Mouse (Mus musculus) heart, embryonic 15.5 days (tissue): ENCODE measurements around the gene Arid4a. TPM values are rescaled to one million over a fixed set of nuclear protein-coding genes. Genes with fewer than 3 reads are reported as not detected.

Source experiments
- ATAC-seq: fragments of 200-750 bp; cut with Nextera tagmentation; replicated peaks from 2 replicates; pipeline ENCODE4 v1.8.0; 2017; ENCODE audit warnings: low read depth, moderate TSS enrichment; ENCODE audit not compliant: insufficient number of reproducible peaks, insufficient read depth, low FRiP score
- H3K27ac ChIP-seq: fragments of 300-500 bp; sonication (generic); 2 replicates; pipeline ENCODE4 v1.5.1; 2015; ENCODE audit warnings: mild to moderate bottlenecking, inconsistent platforms
- H3K27me3 ChIP-seq: fragments of 300-500 bp; sonication (generic); 2 replicates; pipeline ENCODE4 v1.6.1; 2015; ENCODE audit warnings: inconsistent platforms
- H3K36me3 ChIP-seq: fragments of 300-500 bp; sonication (generic); 2 replicates; pipeline ENCODE4 v1.6.1; 2015; ENCODE audit warnings: mild to moderate bottlenecking, inconsistent platforms
- H3K4me1 ChIP-seq: fragments of 300-500 bp; sonication (generic); replicated peaks from 2 replicates; pipeline ENCODE4 v1.6.1; 2015; ENCODE audit warnings: inconsistent platforms
- H3K4me2 ChIP-seq: fragments of 300-500 bp; sonication (generic); 2 replicates; pipeline ENCODE4 v1.6.1; 2015; ENCODE audit warnings: inconsistent platforms, mild to moderate bottlenecking, moderate library complexity
- H3K4me3 ChIP-seq: fragments of 300-500 bp; sonication (generic); 2 replicates; pipeline ENCODE4 v1.5.1; 2015; ENCODE audit warnings: mild to moderate bottlenecking, inconsistent platforms
- H3K9ac ChIP-seq: fragments of 300-500 bp; sonication (generic); 2 replicates; pipeline ENCODE4 v1.6.1; 2015; ENCODE audit warnings: mild to moderate bottlenecking, inconsistent platforms
- H3K9me3 ChIP-seq: fragments of 300-500 bp; sonication (generic); replicated peaks from 2 replicates; pipeline ENCODE4 v1.6.1; 2016; ENCODE audit warnings: inconsistent platforms
- WGBS: fragments of 180-500 bp; shearing (Covaris S2); methylation state at CpG from one replicate; pipeline ENCODE4 v1.1.7; 2015; ENCODE audit warnings: mixed read lengths; 5-methylcytosine and 5-hydroxymethylcytosine counted together
- polyA plus RNA-seq: library from polyadenylated mRNA; unstranded; fragments of >200 nt; fragmentation: Nextera tagmentation; extraction: Ambion mirVana; gene quantifications from 2 replicates; pipeline ENCODE4 v1.2.1, GENCODE M21; 2015

The Arid4a gene
- 25.4 and 26.4 TPM in 2 replicates for polyA plus RNA-seq

GRCm38 (mm10) chr12:71015363-71016210, at the start of gene Arid4a:
TSS of gene Arid4a (plus strand) at chr12:71015990.
- Histone ChIP-seq H3K9me3 (no peaks in the 10 kb centered on the region), H3K27ac (peak within 1 kb of the TSS; percentile 100), H3K4me3 (peak within 1 kb of the TSS; percentile 88), H3K27me3 (no peaks in the 10 kb centered on the region), H3K9ac (peak within 1 kb of the TSS; percentile 87), H3K36me3 (peaks cover 19% of the 10 kb centered on the region), H3K4me1 (peaks cover 27% of the 10 kb centered on the region), H3K4me2 (peak within 1 kb of the TSS; percentile 62)
- ATAC-seq = peak; percentile 97
- whole genome bisulfite sequencing = under 1% methylated on average over 61 of the region's 61 CpGs

- peak overlapping the region; percentile 69 for H3K4me3 ChIP-seq
- peak overlapping the region; percentile 72; the same call in 1 of the 2 replicates for H3K9ac ChIP-seq
- H3K4me1 ChIP-seq = peaks cover 7% of the 10 kb centered on the region; the same call in 1 of the 2 replicates
- H3K36me3 ChIP-seq = peaks cover 16% of the 10 kb centered on the region
- peak overlapping the region; percentile 63 for H3K4me2 ChIP-seq
- H3K27me3 ChIP-seq = no peaks in the 10 kb centered on the region
- H3K27ac ChIP-seq = peak overlapping the region; percentile 95
- no peaks in the 10 kb centered on the region for H3K9me3 ChIP-seq
- 37% methylated on average over 8 of the region's 8 CpGs for WGBS
- no peak for ATAC-seq
Observed at GRCm38 (mm10) chr12:70967581-70967980, 48.2 kb upstream of the Arid4a start.

GRCm38 (mm10) chr12:70968141-70968790, 47.5 kb upstream of the Arid4a start:
- under 1% methylated on average over 35 of the region's 35 CpGs for WGBS
- peaks cover 10% of the 10 kb centered on the region for H3K36me3 ChIP-seq

GRCm38 (mm10) chr12:70968791-70969307, 46.9 kb upstream of the Arid4a start:
- ATAC-seq = peak; percentile 28; the same call in 1 of the 2 replicates
- under 1% methylated on average over 15 of the region's 15 CpGs for WGBS
- H3K4me3 ChIP-seq = peak overlapping the region; percentile 69

More at GRCm38 (mm10) chr12:70968141-70968790, 47.5 kb upstream of the Arid4a start:
- Histone ChIP-seq H3K4me1 (peaks cover 7% of the 10 kb centered on the region; the same call in 1 of the 2 replicates), H3K9me3 (no peaks in the 10 kb centered on the region), H3K4me3 (peak overlapping the region; percentile 69), H3K27me3 (no peaks in the 10 kb centered on the region), H3K4me2 (peak overlapping the region; percentile 63), H3K9ac (peak overlapping the region; percentile 72), H3K27ac (peak overlapping the region; percentile 95)
- ATAC-seq = peak; percentile 83

GRCm38 (mm10) chr12:70969485-70970184, 46.2 kb upstream of the Arid4a start:
- no peaks in the 10 kb centered on the region for H3K36me3 ChIP-seq
- peak overlapping the region; percentile 63 for H3K4me2 ChIP-seq
- H3K9ac ChIP-seq = no peak overlapping the region
- peak overlapping the region; percentile 38 for H3K4me3 ChIP-seq
- peak overlapping the region; percentile 42 for H3K27ac ChIP-seq
- 8% methylated on average over 17 of the region's 17 CpGs for whole genome bisulfite sequencing
- H3K9me3 ChIP-seq = no peaks in the 10 kb centered on the region
- H3K27me3 ChIP-seq = no peaks in the 10 kb centered on the region
- no peak for ATAC-seq
- H3K4me1 ChIP-seq = peaks cover 11% of the 10 kb centered on the region

More at GRCm38 (mm10) chr12:70968791-70969307, 46.9 kb upstream of the Arid4a start:
- peaks cover 6% of the 10 kb centered on the region for H3K36me3 ChIP-seq
- H3K9ac ChIP-seq = peak overlapping the region; percentile 72
- no peaks in the 10 kb centered on the region for H3K9me3 ChIP-seq
- H3K27ac ChIP-seq = peak overlapping the region; percentile 95
- no peaks in the 10 kb centered on the region for H3K27me3 ChIP-seq
- H3K4me2 ChIP-seq = peak overlapping the region; percentile 63
- peaks cover 10% of the 10 kb centered on the region for H3K4me1 ChIP-seq

GRCm38 (mm10) chr12:70973831-70974230, 42.0 kb upstream of the Arid4a start:
- H3K9ac ChIP-seq = no peak overlapping the region
- H3K4me2 ChIP-seq = peak overlapping the region; percentile 59
- H3K4me1 ChIP-seq = peaks cover 17% of the 10 kb centered on the region
- peak overlapping the region; percentile 100 for H3K4me3 ChIP-seq
- no peaks in the 10 kb centered on the region for H3K9me3 ChIP-seq
- H3K36me3 ChIP-seq = 0 out of 2 replicates have a peak, but pooled peaks cover 6% of the 10 kb centered on the region
- H3K27ac ChIP-seq = peak overlapping the region; percentile 82
- 76% methylated on average over 4 of the region's 4 CpGs for WGBS
- no peaks in the 10 kb centered on the region for H3K27me3 ChIP-seq
- no peak for ATAC-seq

- under 1% methylated on average over 71 of the region's 71 CpGs for WGBS
Observed at GRCm38 (mm10) chr12:70974441-70975266, 41.1 kb upstream of the Arid4a start, which contains the start of gene Psma3. TSS of gene Psma3 (plus strand) at chr12:70974621.

GRCm38 (mm10) chr12:70975406-70975805, 40.4 kb upstream of the Arid4a start:
- peaks cover 20% of the 10 kb centered on the region; the same call in 1 of the 2 replicates for H3K36me3 ChIP-seq
- H3K27me3 ChIP-seq = no peaks in the 10 kb centered on the region
- 19% methylated on average over 10 of the region's 10 CpGs for WGBS
- ATAC-seq = no peak
- peak overlapping the region; percentile 99 for H3K9ac ChIP-seq
- H3K4me3 ChIP-seq = peak overlapping the region; percentile 100
- peak overlapping the region; percentile 99 for H3K27ac ChIP-seq
- peaks cover 17% of the 10 kb centered on the region for H3K4me1 ChIP-seq
- no peaks in the 10 kb centered on the region for H3K9me3 ChIP-seq
- H3K4me2 ChIP-seq = peak overlapping the region; percentile 77

More at GRCm38 (mm10) chr12:70974441-70975266, 41.1 kb upstream of the Arid4a start, which contains the start of gene Psma3:
- peak; percentile 99 for ATAC-seq
- Histone ChIP-seq H3K4me2 (peak within 1 kb of the TSS; percentile 77), H3K9ac (peak within 1 kb of the TSS; percentile 99), H3K27me3 (no peaks in the 10 kb centered on the region), H3K4me3 (peak within 1 kb of the TSS; percentile 100), H3K9me3 (no peaks in the 10 kb centered on the region), H3K36me3 (peaks cover 14% of the 10 kb centered on the region; the same call in 1 of the 2 replicates), H3K4me1 (peaks cover 17% of the 10 kb centered on the region), H3K27ac (peak within 1 kb of the TSS; percentile 99)

- Histone ChIP-seq H3K27me3 (no peaks in the 10 kb centered on the region), H3K4me3 (peak overlapping the region; percentile 100), H3K9me3 (no peaks in the 10 kb centered on the region), H3K4me1 (peaks cover 17% of the 10 kb centered on the region), H3K27ac (no peak overlapping the region), H3K36me3 (peaks cover 23% of the 10 kb centered on the region), H3K4me2 (peak overlapping the region; percentile 77), H3K9ac (peak overlapping the region; percentile 29; the same call in 1 of the 2 replicates)
- ATAC-seq = no peak
- 66% methylated on average over 3 of the region's 3 CpGs for WGBS
Observed at GRCm38 (mm10) chr12:70975891-70976290, 39.9 kb upstream of the Arid4a start.

- Histone ChIP-seq H3K9me3 (no peaks in the 10 kb centered on the region), H3K27me3 (no peaks in the 10 kb centered on the region), H3K9ac (no peak overlapping the region), H3K4me2 (no peak overlapping the region), H3K4me3 (no peak overlapping the region), H3K4me1 (peaks cover 17% of the 10 kb centered on the region), H3K27ac (no peak overlapping the region), H3K36me3 (peaks cover 35% of the 10 kb centered on the region)
- 82% methylated on average over 7 of the region's 7 CpGs for WGBS
- no peak for ATAC-seq
Observed at GRCm38 (mm10) chr12:70978345-70978744, 37.4 kb upstream of the Arid4a start.
